Mouse (Mus musculus): ENCODE results near the gene Sdk1.

Gene Sdk1

DNA sequence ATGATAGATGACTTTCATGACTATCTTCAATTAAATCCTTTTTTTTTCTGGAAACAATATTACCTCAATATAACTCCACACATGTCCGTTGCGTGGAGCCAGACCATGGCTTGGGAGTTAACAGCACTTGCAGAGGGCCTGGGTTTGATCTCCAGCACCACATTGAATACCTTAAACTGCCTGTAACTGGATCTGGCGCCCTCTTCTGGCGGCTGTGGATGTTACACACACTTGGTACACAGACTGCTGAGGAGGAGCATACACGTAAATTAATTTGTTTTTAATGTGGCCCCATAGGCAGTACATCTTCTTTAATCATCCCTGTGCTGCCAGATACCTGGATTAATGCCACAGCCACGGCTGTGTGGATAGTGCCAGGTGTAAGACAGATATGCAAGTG is 870.7 kb downstream of the Sdk1 start:
- peak; percentile 23 for DNase-seq (ENCODE audit: low read depth, low spot score)

DNA sequence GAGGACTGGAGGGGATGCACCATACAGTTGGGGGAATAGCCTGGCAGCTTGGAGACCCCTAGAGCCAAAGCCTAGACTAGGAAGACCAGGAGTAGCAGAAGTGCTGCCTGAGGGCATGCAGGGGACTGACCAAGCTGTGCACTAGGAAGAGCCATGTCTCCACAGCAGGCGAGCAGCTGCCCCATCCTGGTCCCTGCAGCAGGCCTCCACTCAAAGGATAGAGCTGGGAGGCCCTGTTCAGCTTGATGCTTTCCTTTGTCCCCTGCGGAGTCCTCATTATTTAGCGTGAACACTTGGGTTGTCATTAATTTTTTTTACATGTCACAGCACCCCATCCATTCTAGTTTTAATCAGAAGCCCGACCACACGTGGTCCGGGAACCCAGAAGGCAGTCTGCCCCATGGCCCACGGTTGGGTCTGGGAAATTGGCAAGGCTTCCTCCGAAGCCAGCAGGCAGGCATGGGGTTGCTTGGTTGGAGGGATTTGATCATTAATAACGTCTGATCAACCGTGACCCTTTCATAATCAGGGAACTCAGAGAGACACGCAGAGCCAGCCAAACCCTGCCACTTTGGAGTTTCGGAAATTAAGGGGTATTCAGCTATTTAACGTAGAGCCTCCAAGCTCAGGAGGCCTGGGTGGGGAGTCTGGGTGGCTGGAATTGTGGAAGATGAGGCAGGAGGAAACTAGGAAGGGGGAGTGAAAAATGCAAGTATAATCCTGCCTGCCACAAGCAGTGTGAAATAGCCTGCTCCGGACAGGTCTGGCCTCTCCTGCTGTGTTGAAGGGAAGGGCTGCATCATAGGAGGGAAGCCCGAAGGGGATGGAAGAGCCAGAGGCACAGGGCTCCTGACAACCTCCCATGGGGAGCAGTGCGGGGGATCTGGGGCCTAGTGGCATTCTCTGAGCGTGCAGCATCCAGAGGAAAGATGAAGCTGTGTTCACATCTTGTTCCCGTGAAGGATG is 872.2 kb downstream of the Sdk1 start:
- DNase-seq (ENCODE audit: low read depth, low spot score): peak; percentile 43

DNA sequence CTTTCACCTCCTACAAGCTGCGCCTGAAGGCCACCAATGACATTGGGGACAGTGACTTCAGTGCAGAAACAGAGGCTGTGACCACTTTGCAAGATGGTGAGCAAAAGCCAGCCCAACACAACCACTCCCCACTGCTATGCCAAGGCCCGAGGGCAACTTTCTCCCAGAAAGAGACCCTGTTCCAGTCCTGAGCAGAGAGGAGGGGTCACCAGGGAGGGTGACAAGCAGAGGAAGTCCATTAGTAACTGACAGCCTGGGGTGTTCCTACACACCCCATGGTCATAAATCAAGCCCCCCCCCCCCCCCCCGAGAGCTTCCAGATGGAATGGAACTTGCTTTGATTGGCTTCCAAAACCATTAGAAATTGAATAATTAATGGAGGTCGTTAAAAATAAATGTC is 886.5 kb downstream of the Sdk1 start:
- DNase-seq (ENCODE audit: low read depth, low spot score): no peak

DNA sequence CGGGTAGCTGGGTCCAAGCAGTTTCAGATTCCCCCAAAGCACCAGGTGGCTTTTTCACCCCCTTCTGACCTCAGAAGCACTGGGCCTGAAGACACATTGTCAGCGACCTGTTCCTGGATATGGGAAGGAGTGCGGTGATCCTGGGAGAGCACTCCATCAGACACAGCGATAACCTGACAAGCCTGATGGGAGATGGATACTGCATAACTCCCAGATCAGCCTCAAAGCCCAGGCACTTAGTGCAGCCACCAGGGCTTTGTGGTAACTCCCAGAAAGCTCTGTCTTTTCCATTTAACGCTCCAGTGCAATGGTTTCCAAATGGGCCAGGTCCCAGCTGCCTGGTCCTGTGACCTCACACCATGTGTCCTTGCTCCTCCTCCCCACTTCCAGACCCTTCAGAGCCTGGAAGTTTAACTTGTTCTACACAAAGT is 886.9 kb downstream of the Sdk1 start:
- no peak for DNase-seq (ENCODE audit: low read depth, low spot score)

DNA sequence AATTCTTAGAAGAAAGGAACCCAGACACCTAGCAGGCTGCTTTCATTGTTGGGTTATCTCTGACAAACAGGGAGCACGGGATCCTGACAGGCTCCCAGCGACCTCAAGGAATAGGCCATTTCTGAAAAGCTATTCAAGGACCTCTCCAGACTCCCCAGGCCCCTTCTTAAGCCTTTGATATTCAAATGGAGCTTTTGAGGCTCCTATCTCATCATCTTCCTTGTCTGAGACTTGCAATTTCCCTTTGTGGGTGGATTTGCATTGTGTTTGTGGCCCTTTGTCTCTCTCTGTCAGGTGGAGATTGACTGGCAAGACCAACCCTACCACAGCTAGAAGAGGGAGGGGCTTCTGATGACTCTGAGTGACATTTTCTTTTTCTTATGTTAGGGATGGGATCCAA is 888.7 kb downstream of the Sdk1 start:
- peak; percentile 100 for DNase-seq (ENCODE audit: low read depth, low spot score)

DNA sequence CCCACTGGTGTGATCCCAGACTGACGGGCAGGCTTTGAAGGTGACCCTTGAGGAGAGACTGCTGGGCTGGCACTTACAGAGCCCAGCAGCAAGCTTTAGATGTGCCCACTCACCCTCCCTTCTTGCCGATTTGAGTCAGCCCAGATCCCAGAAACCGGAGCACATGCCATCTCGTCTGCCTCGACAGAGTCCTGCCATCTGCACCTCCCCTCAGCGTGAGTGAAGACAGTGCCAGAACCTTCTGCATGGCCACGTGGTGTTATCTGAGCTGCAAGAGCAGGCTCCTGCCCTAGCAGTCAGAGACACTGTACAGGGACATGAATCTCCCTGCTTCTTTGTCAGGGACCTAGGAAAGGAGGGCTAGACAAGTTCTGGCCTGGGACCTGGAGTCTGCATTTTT is 898.7 kb downstream of the Sdk1 start:
- no peak for DNase-seq (ENCODE audit: low read depth, low spot score)

DNA sequence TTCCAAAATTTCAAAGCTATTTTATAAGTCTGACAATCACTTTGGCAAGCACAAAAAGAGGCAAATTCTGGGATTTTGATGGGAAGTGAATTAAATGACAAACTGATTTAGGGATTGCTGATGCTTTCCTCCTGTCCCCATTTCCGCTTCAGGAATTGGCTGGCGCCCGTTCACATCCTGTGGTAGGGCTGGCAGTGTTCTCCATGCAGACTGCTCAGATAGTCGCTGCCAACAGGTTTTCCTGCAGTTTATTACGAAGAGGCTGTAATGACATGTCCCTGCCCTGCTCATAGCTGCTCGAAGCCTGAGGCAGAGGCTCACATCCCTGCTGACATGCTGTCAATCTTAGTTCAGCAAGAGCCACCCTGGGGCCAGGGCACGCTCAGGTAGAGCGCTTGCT is 908.3 kb downstream of the Sdk1 start:
- DNase-seq (ENCODE audit: low read depth, low spot score): no peak

DNA sequence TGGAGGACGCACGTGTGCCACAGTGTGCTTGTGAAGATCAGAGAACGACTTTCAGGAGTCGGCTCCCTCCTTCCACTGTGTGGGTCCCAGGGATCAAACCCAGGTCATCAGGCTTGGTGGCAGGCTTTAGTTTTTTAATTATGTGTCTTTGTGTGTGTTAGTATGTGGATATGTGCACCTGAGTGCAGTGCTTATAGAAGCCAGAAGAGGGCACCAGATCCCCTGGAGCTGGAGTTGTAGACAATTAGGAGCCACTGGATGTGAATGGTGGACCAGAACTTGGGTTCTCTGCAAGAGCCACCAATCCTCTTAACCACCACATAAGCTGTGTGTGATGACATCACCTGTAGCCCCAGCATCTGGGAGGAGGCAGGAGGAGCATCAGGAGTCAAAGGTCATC is 909.5 kb downstream of the Sdk1 start:
- DNase-seq (ENCODE audit: low read depth, low spot score): peak; percentile 66

DNA sequence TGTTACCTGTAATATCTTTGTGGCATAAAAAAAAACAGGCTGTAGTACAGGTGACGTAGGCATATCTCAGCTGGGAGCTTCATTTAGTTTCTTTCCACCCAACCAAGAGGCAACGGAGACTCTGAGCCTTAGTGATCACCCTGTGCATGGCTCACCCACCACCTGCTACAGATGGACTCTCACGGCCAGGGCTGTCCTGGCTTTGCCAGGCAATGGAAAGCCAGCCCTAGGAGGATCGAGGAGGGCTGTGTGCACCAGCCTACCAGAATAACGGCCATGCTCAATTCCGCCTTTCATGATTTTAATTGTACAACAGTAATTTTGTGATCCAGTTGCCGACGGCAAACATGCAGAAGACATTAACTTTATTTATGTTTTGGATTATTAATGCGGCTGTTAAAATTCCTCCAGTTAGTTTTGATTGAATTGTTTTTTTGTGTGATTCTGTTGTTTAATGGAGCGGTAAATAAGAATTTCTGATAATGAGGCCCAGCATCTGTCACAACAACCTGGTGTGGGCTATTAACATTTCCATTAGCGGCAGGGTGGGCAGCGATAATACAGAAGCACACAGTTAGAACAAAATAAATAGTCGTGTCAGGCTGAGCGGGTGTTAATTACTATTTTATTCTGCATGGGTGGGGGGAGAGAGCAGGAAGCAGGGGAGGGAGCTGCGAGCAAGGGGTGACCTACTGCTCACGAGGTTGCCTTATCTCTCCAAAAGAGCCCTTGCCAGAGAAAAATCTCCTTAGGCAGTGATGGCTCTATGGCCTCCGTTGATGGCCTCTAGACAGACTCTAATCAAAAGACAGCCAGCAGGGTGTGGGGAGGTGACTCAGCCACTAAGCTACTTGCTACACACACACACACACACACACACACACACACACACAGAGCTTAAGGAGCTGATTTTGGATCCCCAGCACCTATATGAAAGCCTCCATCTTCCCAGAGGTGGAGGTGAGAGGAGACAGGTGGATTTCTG is 915.9 kb downstream of the Sdk1 start:
- DNase-seq (ENCODE audit: low read depth, low spot score): no peak

DNA sequence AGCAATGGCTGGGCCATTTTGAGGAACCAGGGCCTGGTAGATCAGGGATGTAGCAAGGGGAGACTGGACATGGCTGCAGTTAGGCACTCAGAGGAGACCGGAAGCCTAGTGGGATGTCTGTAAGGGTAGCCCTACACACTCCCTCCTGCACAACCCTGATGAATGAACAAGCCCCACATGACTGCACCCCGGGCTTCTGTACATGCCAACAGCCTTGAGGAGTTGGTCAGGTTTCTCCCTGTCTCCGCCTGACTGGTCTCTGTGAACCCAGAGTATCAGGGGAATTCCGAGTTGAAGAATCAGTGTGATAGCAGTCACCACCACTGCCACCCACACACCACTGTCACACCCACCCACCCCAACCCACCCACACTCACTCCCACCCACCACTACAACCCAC is 922.2 kb downstream of the Sdk1 start:
- DNase-seq (ENCODE audit: low read depth, low spot score): no peak

DNA sequence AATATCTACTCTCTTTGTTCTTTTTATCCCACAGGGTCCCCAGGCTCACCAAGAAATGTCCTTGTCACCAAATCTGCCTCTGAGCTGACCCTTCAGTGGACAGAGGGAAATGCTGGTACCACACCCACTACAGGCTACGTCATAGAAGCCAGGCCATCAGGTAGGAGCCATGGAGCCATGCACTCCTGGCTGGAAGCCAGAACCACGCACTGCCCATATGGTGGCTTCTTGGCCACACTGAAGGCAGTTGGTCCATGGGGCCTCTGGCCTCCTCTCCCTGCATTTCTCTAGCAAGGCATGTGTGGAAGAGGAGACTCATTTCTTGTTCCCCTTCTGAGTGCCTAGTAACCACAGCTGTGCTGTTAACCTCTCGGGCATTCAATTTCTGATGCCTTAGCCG is 932.3 kb downstream of the Sdk1 start:
- no peak for DNase-seq (ENCODE audit: low read depth, low spot score)

DNA sequence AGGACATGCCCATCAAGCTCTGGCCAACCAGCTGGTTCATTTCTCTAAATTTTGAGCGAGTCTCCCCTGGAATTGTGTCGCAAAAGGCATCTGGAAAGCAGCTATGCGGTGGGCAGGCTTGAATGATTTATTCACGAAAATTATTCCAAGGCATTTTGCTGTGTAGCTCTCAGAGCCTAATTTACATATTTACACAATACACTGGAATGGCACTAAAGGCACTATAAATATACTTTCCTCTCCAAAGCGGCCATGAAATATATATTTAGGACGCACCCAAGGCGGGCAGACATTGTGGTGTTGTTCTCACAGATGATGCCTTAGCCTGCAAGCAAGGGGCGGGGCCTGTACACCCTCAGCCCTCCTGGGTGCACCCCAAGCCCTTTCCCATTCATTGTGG is 936.9 kb downstream of the Sdk1 start:
- DNase-seq (ENCODE audit: low read depth, low spot score): no peak

DNA sequence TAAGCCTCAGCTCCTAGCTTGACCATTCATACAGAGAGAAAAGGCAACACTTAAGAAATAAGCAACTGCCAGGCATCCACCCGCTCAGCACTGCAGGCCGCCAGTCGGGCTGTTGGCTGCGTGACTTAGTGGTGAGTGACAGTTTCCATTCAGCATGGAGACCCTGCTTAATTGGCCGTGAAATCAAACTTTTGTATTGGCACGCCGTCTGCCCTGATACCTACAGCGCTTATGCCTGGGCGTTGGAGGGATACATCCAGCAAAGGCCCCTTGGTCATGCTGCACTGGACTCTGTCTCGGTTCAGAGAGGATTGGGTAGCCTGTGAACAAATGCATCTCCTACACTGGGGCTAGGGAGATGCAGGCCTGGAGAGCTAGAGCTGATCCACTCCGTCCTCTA is 938.0 kb downstream of the Sdk1 start:
- DNase-seq (ENCODE audit: low read depth, low spot score): peak; percentile 20

DNA sequence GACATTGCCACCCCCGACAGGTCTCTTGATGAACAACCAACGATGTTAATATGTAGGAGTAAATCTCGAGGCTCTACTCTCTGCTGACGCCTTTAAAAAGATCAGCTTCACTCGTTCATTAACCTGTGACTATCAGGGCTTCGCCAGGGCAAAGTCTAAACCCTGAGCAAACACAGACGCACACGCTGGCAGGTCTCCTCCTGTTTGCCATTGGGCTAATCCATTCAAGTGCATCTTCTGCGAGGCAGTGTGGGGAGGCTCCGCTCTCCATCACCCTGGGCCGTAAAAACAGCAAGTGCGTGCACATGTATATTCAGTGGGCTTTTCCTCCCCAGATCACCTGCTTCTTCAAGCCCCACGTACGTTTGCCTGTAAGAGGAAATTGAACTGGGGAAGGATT is 940.6 kb downstream of the Sdk1 start:
- DNase-seq (ENCODE audit: low read depth, low spot score): no peak

DNA sequence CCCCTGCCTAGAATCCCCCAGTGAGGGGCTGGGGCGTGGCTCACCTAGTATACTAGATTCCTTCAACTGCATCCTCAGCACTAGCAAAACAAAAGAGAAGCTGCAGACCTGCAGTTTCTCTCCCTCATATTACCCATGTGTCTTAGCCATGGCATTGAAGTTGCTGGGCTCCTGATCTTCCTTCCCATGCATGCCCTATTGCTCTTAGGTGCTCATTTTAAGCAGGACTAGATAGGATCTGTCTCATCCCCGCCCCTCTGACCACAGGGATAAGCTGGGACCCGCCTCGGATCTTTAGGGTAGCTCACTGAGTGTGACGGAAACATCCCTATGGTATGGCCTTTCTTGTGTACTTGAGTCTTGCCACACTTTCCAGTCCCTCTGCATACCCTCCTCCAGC is 947.5 kb downstream of the Sdk1 start:
- peak; percentile 57 for DNase-seq (ENCODE audit: low read depth, low spot score)

DNA sequence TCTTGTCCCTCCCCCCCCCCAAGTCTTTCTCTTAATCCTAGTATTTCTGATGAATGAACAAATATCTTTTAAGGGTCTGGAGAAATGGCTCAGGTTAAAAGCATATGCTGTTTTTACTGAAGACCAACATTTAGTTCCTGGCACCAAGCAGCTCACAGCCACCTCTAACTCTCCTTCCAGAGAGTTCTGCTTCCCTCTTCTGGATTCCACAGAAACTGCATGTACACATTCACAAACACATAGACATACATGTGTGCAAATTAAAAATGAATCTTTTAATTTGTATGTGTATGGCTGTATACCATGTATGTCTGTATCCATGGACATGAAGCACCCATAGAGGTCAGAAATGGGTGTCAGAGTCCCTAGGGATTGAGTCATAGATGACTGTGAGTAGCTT is 968.6 kb downstream of the Sdk1 start:
- DNase-seq (ENCODE audit: low read depth, low spot score): peak; percentile 16

DNA sequence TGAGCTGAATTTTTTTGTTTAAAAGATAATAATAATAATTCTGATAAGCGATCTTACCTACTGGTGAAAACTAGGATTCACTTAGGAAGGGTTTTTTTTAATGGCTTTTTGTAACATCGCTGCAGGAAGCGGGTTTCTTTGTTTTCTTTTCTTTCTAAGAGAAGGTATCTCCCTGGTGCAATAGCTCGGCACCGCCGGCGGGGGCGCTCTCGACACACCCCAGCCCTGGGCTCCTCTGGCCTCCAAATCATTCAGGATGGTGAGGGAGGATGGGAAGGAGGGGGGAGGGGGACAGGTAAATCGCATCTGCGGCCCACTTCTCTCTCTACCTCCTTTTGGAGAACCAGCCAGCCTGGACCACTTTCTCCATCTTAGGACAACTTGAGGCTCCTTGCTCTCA is 971.0 kb downstream of the Sdk1 start:
- peak; percentile 69 for DNase-seq (ENCODE audit: low read depth, low spot score)

DNA sequence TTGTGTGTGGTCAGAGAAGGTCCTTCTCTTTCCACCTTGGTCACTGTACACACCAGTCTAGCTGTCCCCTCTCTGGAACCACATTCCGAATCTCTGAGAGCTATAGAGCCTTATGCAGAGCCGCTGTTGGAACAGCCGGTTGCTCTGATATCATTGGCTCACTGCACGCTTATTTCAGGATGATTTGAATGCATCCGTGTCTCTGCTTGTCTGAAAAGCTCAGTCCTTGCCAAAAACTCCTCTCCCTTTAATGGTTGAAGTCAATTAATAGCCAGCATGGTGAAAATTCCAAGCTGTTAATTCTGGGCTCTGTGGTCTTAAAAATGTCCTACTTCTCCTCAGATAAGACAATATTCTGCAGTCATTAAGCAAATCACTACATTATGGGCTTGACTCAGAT is 974.7 kb downstream of the Sdk1 start:
- DNase-seq (ENCODE audit: low read depth, low spot score): no peak

DNA sequence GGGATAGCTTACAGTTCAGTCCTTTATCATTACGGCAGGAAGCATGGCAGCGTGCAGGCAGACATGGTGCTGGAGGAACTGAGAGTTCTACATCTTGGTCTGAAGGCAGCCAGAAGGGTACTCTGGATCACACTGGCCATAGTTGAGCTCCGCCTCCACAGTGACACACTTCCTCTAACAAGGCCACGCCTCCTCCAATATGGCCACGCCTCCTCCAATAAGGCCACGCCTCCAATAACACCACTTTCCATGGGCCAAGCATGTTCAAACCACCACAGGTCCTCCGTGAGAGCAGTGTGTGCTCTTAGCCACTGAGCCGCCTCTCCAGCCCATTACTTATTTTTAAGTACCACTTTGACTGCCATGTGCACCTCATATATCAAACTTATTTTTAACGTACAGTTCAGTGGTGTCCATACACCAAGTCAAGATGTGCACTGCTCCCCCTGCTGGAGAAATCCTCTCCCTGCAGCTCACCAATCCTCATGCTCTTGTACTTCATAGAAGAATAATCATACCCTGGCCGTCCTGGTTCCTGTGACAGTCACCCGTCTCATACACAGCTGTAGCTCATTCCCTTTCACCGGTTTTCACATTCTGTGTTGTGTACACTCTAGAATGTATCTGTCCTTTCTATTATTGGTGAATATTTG is 979.7 kb downstream of the Sdk1 start:
- peak; percentile 86 for DNase-seq (ENCODE audit: low read depth, low spot score)

DNA sequence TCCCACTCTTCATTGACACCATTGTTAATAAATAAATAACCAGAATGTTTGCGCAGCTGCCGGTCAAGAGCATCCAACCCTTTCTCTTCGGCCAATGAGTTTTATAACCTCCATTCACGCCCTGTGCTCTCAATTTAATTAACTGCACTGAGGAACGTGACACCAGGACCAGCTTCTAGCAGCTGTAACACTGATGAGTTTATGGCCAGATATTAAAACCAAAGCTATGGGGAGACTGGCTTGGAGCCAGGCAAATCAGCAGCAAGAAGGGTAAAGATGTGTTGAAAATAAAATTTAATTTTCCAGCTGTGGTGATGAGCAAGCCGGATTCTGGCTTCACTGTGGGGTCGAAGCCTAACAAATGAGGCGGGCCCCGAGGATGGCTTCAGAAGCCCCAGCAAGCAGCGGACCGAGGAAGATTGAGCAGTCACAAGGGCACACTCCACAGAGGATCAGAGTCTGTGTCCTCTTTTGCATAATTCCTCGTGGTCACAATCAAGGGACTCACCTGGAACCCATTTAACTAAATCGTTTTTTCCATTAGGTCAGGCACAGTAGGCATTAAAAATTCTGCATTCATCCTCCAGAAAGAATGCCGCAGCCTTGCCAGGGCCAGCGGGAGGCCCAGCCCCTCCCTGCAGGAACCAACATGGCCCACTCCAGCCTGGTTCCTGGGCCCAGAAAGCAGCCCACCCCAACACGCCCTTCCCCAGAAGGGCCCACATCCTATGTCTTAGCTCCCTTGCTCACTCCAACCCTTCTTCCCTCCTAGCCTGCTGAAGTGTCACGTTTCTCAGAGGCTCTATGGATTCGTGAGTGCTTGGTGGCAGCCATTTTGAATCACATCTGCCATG is 987.9 kb downstream of the Sdk1 start:
- peak; percentile 60 for DNase-seq (ENCODE audit: low read depth, low spot score)

DNA sequence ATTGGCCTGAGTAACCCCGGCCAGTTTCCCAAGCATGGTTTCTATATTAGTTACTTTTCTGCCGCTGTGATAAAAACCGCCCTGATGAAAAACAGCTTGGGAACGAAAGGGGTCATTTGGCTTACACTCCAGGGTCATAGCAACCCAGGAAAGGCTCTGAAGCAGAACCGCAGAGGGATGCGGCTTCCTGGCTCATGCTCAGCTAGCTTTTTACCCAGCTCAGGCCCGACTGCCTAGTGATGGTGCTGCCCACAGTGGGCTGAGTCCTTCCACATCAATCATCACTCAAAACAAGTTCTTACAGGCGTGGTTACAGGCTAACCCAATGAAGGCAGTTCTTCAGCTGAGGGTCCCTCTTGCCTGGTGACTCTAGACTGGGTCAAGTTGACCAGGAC is 988.5 kb downstream of the Sdk1 start:
- DNase-seq (ENCODE audit: low read depth, low spot score): no peak

Data from R1 (cell line).